Mouse (Mus musculus) neural tube, embryonic 13.5 days (tissue): Measurements from ENCODE around the gene Olfr221. TPM values are rescaled to one million over a fixed set of nuclear protein-coding genes. Genes with fewer than 3 reads are reported as not detected.

Experiments used
- ATAC-seq: fragments of 200-750 bp; cut with Nextera tagmentation; 2 replicates; pipeline ENCODE4 v1.8.0; 2017; ENCODE audit warnings: low read depth, mild to moderate bottlenecking, moderate TSS enrichment, moderate library complexity
- H3K27ac ChIP-seq: fragments of 300-500 bp; sonication (generic); replicated peaks from 2 replicates; pipeline ENCODE4 v1.5.1; 2015; ENCODE audit warnings: moderate library complexity, mild to moderate bottlenecking, inconsistent platforms
- H3K27me3 ChIP-seq: fragments of 300-500 bp; sonication (generic); 2 replicates; pipeline ENCODE4 v1.6.1; 2015; ENCODE audit warnings: mild to moderate bottlenecking, inconsistent platforms
- H3K36me3 ChIP-seq: fragments of 300-500 bp; sonication (generic); 2 replicates; pipeline ENCODE4 v1.6.1; 2015; ENCODE audit warnings: mild to moderate bottlenecking, inconsistent platforms
- H3K4me1 ChIP-seq: fragments of 300-500 bp; sonication (generic); replicated peaks from 2 replicates; pipeline ENCODE4 v1.6.1; 2015; ENCODE audit warnings: inconsistent platforms
- H3K4me2 ChIP-seq: fragments of 300-500 bp; sonication (generic); 2 replicates; pipeline ENCODE4 v1.6.1; 2015; ENCODE audit warnings: inconsistent platforms, mild to moderate bottlenecking, moderate library complexity
- H3K4me3 ChIP-seq: fragments of 300-500 bp; sonication (generic); 2 replicates; pipeline ENCODE4 v1.5.1; 2015; ENCODE audit warnings: mild to moderate bottlenecking, inconsistent platforms
- H3K9ac ChIP-seq: fragments of 300-500 bp; sonication (generic); 2 replicates; pipeline ENCODE4 v1.6.1; 2015; ENCODE audit warnings: moderate library complexity, mild to moderate bottlenecking, inconsistent platforms
- H3K9me3 ChIP-seq: fragments of 300-500 bp; sonication (generic); 2 replicates; pipeline ENCODE4 v1.6.1; 2016; ENCODE audit warnings: inconsistent platforms
- WGBS: fragments of 180-500 bp; shearing (Covaris S2); methylation state at CpG from one replicate; pipeline ENCODE4 v1.1.7; 2015; 5-methylcytosine and 5-hydroxymethylcytosine counted together
- polyA plus RNA-seq: library from polyadenylated mRNA; unstranded; fragments of >200 nt; fragmentation: Nextera tagmentation; extraction: Ambion mirVana; gene quantifications from 2 replicates; pipeline ENCODE4 v1.2.1, GENCODE M21; 2015

Olfr221 gene
- polyA plus RNA-seq, 1 experiment from 2014 or later = not detected

- H3K4me3 ChIP-seq = no peak overlapping the region
- no peak overlapping the region for H3K27ac ChIP-seq
- H3K4me2 ChIP-seq = no peak overlapping the region
- no peak for ATAC-seq
- no peaks in the 10 kb centered on the region for H3K4me1 ChIP-seq
- no peaks in the 10 kb centered on the region for H3K9me3 ChIP-seq
- WGBS = 89% methylated on average over 13 of the region's 13 CpGs
- H3K36me3 ChIP-seq = peaks cover 94% of the 10 kb centered on the region
- no peaks in the 10 kb centered on the region for H3K27me3 ChIP-seq
- no peak overlapping the region for H3K9ac ChIP-seq
These were observed 45.9 kb downstream of the Olfr221 start for GRCm38 (mm10) chr14:51996231-51996841.

- H3K36me3 ChIP-seq = peaks cover 96% of the 10 kb centered on the region
- no peaks in the 10 kb centered on the region for H3K27me3 ChIP-seq
- H3K27ac ChIP-seq = no peak overlapping the region
- H3K4me2 ChIP-seq = no peak overlapping the region
- 84% methylated on average over 12 of the region's 12 CpGs for WGBS
- H3K4me3 ChIP-seq = no peak overlapping the region
- no peaks in the 10 kb centered on the region for H3K4me1 ChIP-seq
- no peaks in the 10 kb centered on the region for H3K9me3 ChIP-seq
- no peak overlapping the region for H3K9ac ChIP-seq
- ATAC-seq = no peak
These were observed 46.9 kb downstream of the Olfr221 start for GRCm38 (mm10) chr14:51995219-51995871.

GRCm38 (mm10) chr14:51994453-51994852 is 47.8 kb downstream of the Olfr221 start:
- Histone ChIP-seq H3K4me2 (no peak overlapping the region), H3K27ac (no peak overlapping the region), H3K4me3 (no peak overlapping the region), H3K9ac (no peak overlapping the region), H3K4me1 (peaks cover under 1% of the 10 kb centered on the region; the same call in 1 of the 2 replicates), H3K27me3 (no peaks in the 10 kb centered on the region), H3K36me3 (peaks cover 96% of the 10 kb centered on the region), H3K9me3 (no peaks in the 10 kb centered on the region)
- ATAC-seq = no peak
- 91% methylated on average over 4 of the region's 4 CpGs for WGBS

DNA sequence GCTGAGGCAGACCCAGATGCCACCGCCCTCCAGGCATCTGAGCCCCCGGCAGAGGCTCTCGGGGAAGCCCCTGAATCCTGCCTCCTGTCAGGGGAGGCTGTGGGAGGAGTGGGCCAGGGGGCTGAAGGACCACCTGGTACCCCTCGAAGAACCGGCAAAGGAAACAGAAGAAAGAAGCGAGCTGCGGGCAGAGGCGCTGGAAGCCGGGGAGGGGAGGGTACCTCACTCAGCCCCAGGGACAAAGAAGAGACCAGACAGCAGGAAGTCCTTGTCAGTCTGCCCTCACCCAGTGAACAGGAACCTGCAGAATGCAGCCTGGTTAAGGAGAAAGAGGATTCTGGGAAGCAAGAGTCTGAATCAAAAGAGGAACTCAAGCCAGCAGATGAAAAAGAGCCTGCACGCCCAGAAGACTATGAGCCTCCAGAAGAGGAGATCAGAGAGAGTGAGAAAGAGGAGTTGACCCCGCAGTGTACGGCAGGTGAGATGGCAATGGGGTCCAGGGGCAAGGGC is 52.7 kb downstream of the Olfr221 start:
- Histone ChIP-seq H3K4me1 (peaks cover 34% of the 10 kb centered on the region), H3K9ac (peak overlapping the region; percentile 31), H3K9me3 (no peaks in the 10 kb centered on the region), H3K4me3 (no peak overlapping the region), H3K4me2 (no peak overlapping the region), H3K36me3 (peaks cover 70% of the 10 kb centered on the region), H3K27me3 (no peaks in the 10 kb centered on the region), H3K27ac (no peak overlapping the region)
- 74% methylated on average over 12 of the region's 12 CpGs for WGBS
- ATAC-seq = no peak

GRCm38 (mm10) chr14:51988731-51989130 is 53.5 kb downstream of the Olfr221 start:
- Histone ChIP-seq H3K4me2 (no peak overlapping the region), H3K9ac (peak overlapping the region; percentile 31), H3K9me3 (no peaks in the 10 kb centered on the region), H3K27me3 (no peaks in the 10 kb centered on the region), H3K36me3 (peaks cover 62% of the 10 kb centered on the region), H3K4me3 (no peak overlapping the region), H3K27ac (no peak overlapping the region), H3K4me1 (peaks cover 41% of the 10 kb centered on the region)
- WGBS = 81% methylated on average over 12 of the region's 12 CpGs
- ATAC-seq = no peak

DNA sequence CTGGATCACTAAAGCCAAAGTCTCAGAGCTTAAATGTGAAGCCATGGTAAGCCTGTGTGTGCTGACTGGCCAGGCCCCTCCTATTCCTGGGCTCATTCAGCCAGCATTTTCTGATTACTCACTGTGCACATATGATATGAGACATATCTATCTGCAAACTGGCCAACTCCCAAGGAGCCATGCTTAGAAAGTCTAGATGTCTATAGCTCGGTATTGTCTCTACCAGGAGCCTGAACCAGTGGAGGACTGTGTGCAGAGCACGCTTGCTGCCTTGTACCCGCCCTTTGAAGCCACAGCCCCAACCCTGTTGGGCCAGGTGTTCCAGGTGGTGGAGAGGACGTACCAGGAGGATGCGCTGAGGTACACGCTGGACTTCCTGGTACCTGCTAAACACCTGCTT is 55.1 kb downstream of the Olfr221 start:
- no peak for ATAC-seq
- peak overlapping the region; percentile 82; the same call in 1 of the 2 replicates for H3K4me2 ChIP-seq

GRCm38 (mm10) chr14:51986153-51986505 is 56.1 kb downstream of the Olfr221 start:
- Histone ChIP-seq H3K4me2 (peak overlapping the region; percentile 82), H3K4me3 (peak overlapping the region; percentile 74), H3K9me3 (no peaks in the 10 kb centered on the region), H3K4me1 (peaks cover 46% of the 10 kb centered on the region), H3K36me3 (peaks cover 38% of the 10 kb centered on the region), H3K9ac (peak overlapping the region; percentile 83), H3K27me3 (no peaks in the 10 kb centered on the region), H3K27ac (peak overlapping the region; percentile 90)
- ATAC-seq = no peak
- WGBS = 5% methylated on average over 7 of the region's 7 CpGs

More for the DNA sequence above, 55.1 kb downstream of the Olfr221 start:
- H3K4me3 ChIP-seq = no peak overlapping the region
- H3K9ac ChIP-seq = no peak overlapping the region
- peaks cover 49% of the 10 kb centered on the region for H3K36me3 ChIP-seq
- H3K4me1 ChIP-seq = peaks cover 46% of the 10 kb centered on the region
- H3K27ac ChIP-seq = no peak overlapping the region
- H3K9me3 ChIP-seq = no peaks in the 10 kb centered on the region
- no peaks in the 10 kb centered on the region for H3K27me3 ChIP-seq
- WGBS = 97% methylated on average over 6 of the region's 6 CpGs

DNA sequence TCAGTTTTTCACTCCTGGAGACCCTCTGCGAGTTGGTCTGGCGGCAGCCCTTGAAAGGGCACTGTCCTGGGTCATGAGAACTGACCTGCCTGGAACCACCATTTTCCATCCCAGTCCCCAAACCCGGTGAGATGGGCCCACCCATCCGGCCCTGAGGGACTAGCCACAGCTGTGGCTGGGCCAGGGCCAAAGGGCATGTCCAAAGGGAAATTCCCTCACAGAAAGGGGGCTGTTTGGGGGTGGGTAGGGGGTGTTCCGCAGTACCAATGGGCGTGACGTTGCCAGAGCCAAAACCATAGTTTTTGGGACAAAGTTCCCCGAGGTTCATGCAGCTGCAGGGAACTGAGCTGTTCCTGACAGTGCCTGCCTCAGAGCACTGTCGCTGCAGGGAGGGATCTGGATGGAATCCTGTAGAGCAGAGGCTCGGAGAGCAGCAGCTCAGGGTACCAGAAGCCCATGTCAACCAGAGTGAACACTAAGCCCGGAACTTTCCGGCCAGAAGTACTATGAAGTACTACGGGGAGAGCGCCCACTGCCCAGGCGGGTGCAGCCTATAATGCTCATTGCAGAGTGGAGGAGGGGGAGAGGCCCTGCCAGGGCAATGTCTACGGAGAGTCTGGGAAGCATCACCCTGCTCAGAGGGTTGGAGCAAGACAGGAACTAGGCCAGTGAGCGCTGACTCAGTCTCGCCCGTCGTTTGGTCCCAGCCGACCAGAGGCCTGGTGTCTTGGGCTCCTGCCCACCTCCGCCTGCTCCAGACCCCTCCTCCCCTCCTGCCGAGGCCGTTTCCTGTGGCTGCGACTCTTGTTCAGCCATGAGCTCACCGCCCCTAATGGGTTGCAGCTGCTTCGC is 56.7 kb downstream of the Olfr221 start:
- peak overlapping the region; percentile 82 for H3K4me2 ChIP-seq
- 0% methylated on average over 26 of the region's 27 CpGs for WGBS
- H3K4me3 ChIP-seq = peak overlapping the region; percentile 74
- ATAC-seq = peak; percentile 51
- peak overlapping the region; percentile 90 for H3K27ac ChIP-seq
- peaks cover 32% of the 10 kb centered on the region for H3K36me3 ChIP-seq
- no peaks in the 10 kb centered on the region for H3K9me3 ChIP-seq
- no peaks in the 10 kb centered on the region for H3K27me3 ChIP-seq
- H3K9ac ChIP-seq = peak overlapping the region; percentile 83
- H3K4me1 ChIP-seq = peaks cover 46% of the 10 kb centered on the region

GRCm38 (mm10) chr14:51984247-51985231 is 57.7 kb downstream of the Olfr221 start, which contains the start of gene Arhgef40:
Gene Arhgef40 (plus strand): TSS chr14:51984719.
- Histone ChIP-seq H3K27ac (peak within 1 kb of the TSS; percentile 90), H3K9me3 (no peaks in the 10 kb centered on the region), H3K4me2 (peak within 1 kb of the TSS; percentile 82), H3K36me3 (peaks cover 22% of the 10 kb centered on the region), H3K9ac (peak within 1 kb of the TSS; percentile 83), H3K27me3 (no peaks in the 10 kb centered on the region), H3K4me1 (peaks cover 46% of the 10 kb centered on the region), H3K4me3 (peak within 1 kb of the TSS; percentile 74)
- peak; percentile 89 for ATAC-seq
- 0% methylated on average over 50 of the region's 74 CpGs for WGBS
